Mouse (Mus musculus) large intestine, adult 2 months (tissue): ENCODE results near the gene Trp53. TPM values are rescaled to one million over a fixed set of nuclear protein-coding genes. Genes with fewer than 3 reads are reported as not detected.
A peak's percentile ranks its signal among the peaks of the same experiment; 100 is the strongest.
"Not testable (repeated sequence)": the region's sequence is repeated elsewhere in the genome, so short reads cannot be mapped to it uniquely, and the experiment has no call there.

Source experiments
- DNase-seq: peaks from one replicate; pipeline ENCODE4 v3.0.0-alpha.2; 2012; ENCODE audit warnings: low read depth, low spot score
- WGBS: fragments of 180-500 bp; shearing (Covaris S2); methylation state at CpG from one replicate; pipeline ENCODE4 v1.1.7; 2018; 5-methylcytosine and 5-hydroxymethylcytosine counted together
- polyA plus RNA-seq: library from polyadenylated mRNA; depleted of rRNA; stranded (reverse); fragments of >200 nt; gene quantifications from 2 replicates; pipeline ENCODE4 v1.2.3, GENCODE M21; 2012

Gene Trp53
- polyA plus RNA-seq, 1 experiment, result 80.8 TPM

GRCm38 (mm10) chr11:69591424-69591823 is 11.3 kb downstream of the Trp53 start:
- 92% methylated on average over 3 of the region's 3 CpGs for WGBS
- no peak for DNase-seq

GRCm38 (mm10) chr11:69591899-69592637 is 11.9 kb downstream of the Trp53 start:
- DNase-seq, result no peak
- 72% methylated on average over 7 of the region's 7 CpGs for WGBS

- no peak for DNase-seq
- 76% methylated on average over 4 of the region's 4 CpGs for WGBS
Measured at GRCm38 (mm10) chr11:69592799-69593198, 12.6 kb downstream of the Trp53 start.

GRCm38 (mm10) chr11:69594853-69595252 is 14.7 kb downstream of the Trp53 start:
- 92% methylated on average over 6 of the region's 6 CpGs for WGBS
- no peak for DNase-seq

GRCm38 (mm10) chr11:69599436-69599835 is 19.3 kb downstream of the Trp53 start:
- DNase-seq, result no peak
- WGBS, result 14% methylated on average over 9 of the region's 9 CpGs

- DNase-seq, result no peak
- WGBS, result 29% methylated on average over 6 of the region's 6 CpGs
Measured at GRCm38 (mm10) chr11:69600098-69600497, 19.9 kb downstream of the Trp53 start.

- DNase-seq, result no peak
- WGBS, result 45% methylated on average over 3 of the region's 3 CpGs
Measured at GRCm38 (mm10) chr11:69601768-69602167, 21.6 kb downstream of the Trp53 start.

- 90% methylated on average over 8 of the region's 8 CpGs for whole genome bisulfite sequencing
- no peak for DNase-seq
Measured at GRCm38 (mm10) chr11:69603516-69603915, 23.4 kb downstream of the Trp53 start.

- no peak for DNase-seq
Measured at GRCm38 (mm10) chr11:69604347-69604746, 24.2 kb downstream of the Trp53 start.

GRCm38 (mm10) chr11:69604795-69605664 is 24.9 kb downstream of the Trp53 start:
- no peak for DNase-seq
- WGBS, result 1% methylated on average over 73 of the region's 73 CpGs

More at GRCm38 (mm10) chr11:69604347-69604746, 24.2 kb downstream of the Trp53 start:
- 52% methylated on average over 3 of the region's 3 CpGs for WGBS

GRCm38 (mm10) chr11:69605726-69606490 is 25.7 kb downstream of the Trp53 start, which contains the start of gene Atp1b2:
Atp1b2 (minus strand) TSS chr11:69605942.
- WGBS, result 2% methylated on average over 32 of the region's 32 CpGs

GRCm38 (mm10) chr11:69606491-69606795 is 26.3 kb downstream of the Trp53 start:
- no peak for DNase-seq
- WGBS, result 75% methylated on average over 2 of the region's 2 CpGs

More at GRCm38 (mm10) chr11:69605726-69606490, 25.7 kb downstream of the Trp53 start, which contains the start of gene Atp1b2:
- DNase-seq, result no peak

- 61% methylated on average over 2 of the region's 2 CpGs for WGBS
- DNase-seq, result no peak
Measured at GRCm38 (mm10) chr11:69606832-69607231, 26.7 kb downstream of the Trp53 start.

GRCm38 (mm10) chr11:69608525-69608924 is 28.4 kb downstream of the Trp53 start:
- WGBS, result 82% methylated on average over 3 of the region's 3 CpGs
- no peak for DNase-seq

- WGBS, result 74% methylated on average over 7 of the region's 7 CpGs
Measured at GRCm38 (mm10) chr11:69609416-69609815, 29.3 kb downstream of the Trp53 start.

GRCm38 (mm10) chr11:69610899-69611298 is 30.7 kb downstream of the Trp53 start:
- WGBS, result 57% methylated on average over 4 of the region's 4 CpGs
- DNase-seq, result no peak

More at GRCm38 (mm10) chr11:69609416-69609815, 29.3 kb downstream of the Trp53 start:
- no peak for DNase-seq

- WGBS, result 7% methylated on average over 19 of the region's 19 CpGs
Measured at GRCm38 (mm10) chr11:69613553-69614256, 33.5 kb downstream of the Trp53 start.

GRCm38 (mm10) chr11:69614257-69614588 is 34.1 kb downstream of the Trp53 start:
- WGBS, result 48% methylated on average over 11 of the region's 11 CpGs
- not testable (repeated sequence) for DNase-seq

More at GRCm38 (mm10) chr11:69613553-69614256, 33.5 kb downstream of the Trp53 start:
- DNase-seq, result peak; percentile 43

GRCm38 (mm10) chr11:69616781-69617180 is 36.6 kb downstream of the Trp53 start:
- 50% methylated on average over 10 of the region's 10 CpGs for WGBS
- DNase-seq, result no peak
